Mouse (Mus musculus): ENCODE measurements around the gene Tmem238.

Tmem238 gene

DNA sequence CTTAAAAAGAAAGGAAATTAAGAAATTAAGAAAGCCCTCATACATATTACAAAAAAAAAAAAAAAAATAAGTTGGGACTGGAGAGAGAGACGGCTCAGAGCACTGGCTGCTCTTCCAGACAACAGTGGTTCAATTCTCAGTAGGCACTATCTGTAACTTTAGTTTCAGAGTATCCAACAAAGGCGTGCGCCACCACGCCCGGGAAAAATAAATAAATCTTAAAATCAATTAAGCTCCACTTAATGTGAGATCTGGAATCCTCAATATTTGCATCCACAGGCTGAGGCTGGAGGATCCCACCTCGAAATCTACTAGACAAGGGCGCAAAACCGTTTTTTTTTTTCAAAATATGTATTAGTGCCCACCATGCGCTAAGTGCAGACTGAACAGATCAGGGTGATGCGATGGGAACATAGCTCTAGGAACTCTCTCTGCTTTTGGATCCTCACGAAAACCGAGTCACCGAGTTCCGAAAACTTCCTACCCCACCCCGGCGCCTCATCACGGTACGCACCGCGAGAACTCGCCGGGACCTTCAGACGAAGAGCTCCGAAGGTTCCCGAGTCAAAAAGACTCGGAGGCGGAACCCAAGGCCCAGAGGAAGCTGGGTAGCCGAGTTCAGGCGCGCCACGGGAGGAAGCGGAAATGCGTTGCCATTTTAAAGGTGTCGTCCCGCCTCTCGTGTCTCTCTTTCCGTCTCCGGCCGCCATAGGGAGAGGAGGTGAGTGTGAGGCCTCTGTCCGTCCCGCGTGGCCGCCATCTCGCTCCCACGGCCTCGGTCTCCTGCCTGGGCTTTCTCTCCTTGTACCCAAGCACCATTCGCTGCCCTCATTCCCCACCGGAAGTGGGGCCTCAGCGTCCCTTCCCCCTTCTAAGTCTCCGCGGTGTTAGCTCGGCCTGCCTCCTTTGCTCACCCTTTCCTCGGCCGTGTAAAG, 3.1 kb upstream of the Tmem238 start, which contains the start of gene Rpl28:
Gene Rpl28 (plus strand): TSS at position 597 of the 935 bp plus-strand sequence.
- DNase-seq, result peak; percentile 94

DNA sequence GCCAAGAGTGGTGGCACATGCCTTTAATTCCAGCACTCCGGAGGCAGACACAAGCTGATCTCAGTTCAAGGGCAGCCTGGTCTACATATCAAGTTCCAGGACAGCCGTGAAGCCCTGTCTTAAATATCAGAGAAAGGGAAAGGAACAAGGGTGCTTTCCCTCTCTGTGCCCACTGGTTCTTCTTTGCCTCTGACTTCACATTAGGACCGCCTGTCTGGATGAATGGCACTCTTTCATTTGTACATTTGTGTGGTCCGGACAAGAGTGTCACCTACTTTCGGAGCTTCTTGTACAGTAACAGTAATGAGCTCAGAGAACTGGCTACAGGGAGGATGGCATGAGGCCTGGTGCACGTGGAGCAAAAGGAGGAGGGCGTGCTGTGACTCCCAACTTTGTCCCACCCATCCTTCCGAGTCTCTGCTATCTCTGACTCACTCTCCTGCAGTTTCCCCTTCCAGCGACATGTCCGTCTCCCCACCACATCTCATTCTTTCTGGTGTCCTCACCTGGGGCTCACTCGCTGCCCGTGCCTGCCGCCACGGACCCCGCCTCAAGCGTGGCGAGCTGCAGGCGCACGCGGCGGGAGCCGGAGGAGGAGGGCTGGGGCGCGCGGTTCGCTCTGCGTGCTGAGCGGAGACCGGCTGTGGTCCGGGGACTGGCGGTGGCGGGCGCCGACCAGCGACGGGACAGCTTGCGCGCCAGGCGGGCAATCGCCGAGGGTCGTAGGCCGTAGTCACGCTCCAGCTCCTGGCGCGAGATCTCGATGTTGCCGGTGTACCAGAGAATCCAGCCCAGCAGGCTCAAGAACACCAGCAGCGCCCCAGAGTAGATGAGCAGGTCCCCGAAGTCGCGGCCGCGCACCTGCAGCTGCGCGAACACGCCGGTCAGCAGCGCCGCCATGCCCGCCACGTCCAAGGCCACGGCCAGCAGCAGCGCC, 689 bp downstream of the Tmem238 start:
- DNase-seq, result peak; percentile 64

DNA sequence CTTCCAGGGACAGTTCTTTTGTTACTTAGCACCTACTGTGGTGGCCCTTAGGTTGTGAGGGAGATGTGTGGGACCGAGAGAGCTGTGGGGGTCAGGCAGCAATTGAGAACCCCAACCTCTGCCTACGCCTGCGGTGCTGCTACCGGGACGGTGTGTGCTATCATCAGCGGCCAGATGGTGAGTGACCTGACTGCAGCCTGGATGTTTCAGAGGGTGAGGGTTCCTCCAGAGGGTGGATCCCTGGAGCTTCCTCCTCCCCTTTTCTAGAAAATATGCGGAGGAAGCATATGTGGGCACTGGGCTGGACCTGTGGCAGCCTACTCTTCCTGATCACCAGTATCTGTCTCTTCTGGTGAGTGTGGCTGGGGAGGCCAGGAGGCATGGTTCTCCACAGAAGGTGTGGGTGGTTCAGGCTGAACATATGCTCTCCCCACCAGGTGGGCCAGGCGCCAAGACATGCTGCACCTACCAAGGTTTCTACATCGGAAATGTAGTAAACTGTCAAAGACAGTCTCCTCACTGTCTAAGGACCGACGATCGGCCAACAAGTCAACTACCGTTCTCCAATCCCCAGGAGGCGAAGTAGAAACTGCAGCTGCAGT, 5.7 kb downstream of the Tmem238 start:
- DNase-seq, result peak; percentile 43

DNA sequence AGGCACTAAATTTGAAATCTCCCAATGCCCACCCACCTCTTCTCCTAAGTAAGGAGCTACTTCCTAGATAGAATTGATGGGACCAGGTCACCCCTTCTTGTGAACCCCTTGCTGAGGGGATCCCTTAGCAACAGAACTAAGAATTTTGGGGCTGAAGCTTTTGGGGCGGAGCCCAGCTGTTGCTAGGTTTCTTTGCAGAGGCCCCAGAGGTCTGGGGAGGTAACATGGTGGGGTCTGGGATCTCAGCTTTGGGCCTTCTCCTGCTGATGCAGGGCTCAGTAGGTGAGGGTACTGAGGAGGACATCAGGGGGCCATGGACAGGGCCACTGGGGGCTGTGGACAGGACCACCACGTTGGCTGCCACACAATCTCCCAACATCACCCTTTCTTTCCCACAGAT, 6.7 kb downstream of the Tmem238 start, which contains the start of the genes Il11 and Tmem190:
Gene Il11 (minus strand): TSS at position 101 of the 400 bp plus-strand sequence.
Gene Tmem190 (plus strand): TSS at position 179 of the 400 bp plus-strand sequence.
- DNase-seq, result no peak

DNA sequence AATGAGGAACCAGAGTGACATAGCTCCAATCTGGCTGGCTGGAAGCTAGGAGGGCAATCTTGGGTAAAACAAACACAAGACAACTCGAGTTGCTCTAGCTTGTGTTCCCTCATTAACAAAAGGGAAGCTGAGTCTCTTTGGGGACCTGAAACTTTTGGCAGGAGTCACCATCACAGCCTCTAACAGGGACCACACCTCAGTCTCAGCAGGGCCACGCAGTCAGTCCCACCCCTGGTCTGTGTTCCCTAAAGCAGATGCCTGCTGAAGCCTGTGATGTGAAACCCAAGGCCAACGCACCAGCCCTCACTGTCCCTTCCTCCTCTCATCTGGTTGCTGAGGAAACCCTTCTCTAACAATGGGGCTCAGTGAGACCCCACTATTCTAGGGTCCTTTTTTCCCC, 7.3 kb downstream of the Tmem238 start:
- DNase-seq, result no peak

DNA sequence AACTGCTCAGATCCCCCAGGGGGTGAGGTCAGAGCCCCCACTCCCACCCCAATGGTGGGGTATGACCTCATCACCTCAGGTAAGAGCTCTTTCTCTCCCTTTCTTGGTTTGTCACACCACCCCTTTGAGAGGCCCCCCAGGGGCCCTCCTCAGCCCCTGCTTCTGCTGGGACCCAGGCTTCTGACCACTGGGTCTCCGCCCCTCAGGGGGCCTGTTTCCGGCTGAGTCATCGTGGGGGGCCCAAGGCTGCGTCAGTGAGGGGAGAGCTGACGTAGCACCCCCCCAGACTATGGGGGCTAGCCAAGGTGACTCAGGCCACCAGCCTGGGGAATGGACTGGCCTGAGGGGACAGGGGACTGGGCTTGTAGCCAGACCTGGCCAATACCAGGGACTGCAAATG, 9.5 kb downstream of the Tmem238 start:
- DNase-seq, result no peak

DNA sequence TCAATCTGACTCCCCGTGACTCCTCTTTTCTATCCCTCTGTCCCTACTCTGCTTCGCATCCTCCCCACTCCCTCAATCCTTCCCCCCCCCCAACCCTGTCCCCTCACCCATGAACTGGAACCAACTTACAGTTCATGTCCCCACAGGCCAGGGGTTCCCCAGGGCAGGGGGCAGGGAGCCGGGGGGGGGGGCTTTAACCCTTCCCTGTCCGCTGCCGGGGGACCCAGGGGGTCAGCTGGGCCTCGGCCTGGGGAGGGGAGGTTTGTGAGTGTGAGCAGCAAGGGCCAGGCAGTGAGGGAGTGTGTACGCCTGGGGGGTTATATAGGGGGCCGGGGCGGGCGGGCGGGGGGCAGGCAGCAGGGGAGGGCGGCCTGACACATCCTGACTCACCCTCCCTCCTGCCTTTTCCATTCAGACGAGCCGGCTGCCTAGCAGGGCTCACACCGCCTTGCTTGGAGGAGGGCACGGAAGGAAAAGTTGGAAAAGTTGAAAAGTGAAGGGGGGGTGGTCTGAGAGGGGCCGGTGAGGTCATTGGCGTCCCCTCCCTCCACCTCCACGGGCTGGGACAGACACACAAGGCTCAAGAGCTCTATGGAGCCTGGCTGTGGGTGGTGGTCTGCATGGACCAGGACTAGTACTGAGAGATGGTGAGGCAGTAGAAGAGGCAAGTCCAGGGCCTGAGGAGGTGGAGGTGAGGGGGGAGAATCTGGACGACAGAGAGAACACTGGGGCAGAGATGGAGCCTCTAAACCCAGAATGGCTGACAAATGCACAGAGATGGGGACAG, 11.4 kb downstream of the Tmem238 start:
- DNase-seq, result no peak

DNA sequence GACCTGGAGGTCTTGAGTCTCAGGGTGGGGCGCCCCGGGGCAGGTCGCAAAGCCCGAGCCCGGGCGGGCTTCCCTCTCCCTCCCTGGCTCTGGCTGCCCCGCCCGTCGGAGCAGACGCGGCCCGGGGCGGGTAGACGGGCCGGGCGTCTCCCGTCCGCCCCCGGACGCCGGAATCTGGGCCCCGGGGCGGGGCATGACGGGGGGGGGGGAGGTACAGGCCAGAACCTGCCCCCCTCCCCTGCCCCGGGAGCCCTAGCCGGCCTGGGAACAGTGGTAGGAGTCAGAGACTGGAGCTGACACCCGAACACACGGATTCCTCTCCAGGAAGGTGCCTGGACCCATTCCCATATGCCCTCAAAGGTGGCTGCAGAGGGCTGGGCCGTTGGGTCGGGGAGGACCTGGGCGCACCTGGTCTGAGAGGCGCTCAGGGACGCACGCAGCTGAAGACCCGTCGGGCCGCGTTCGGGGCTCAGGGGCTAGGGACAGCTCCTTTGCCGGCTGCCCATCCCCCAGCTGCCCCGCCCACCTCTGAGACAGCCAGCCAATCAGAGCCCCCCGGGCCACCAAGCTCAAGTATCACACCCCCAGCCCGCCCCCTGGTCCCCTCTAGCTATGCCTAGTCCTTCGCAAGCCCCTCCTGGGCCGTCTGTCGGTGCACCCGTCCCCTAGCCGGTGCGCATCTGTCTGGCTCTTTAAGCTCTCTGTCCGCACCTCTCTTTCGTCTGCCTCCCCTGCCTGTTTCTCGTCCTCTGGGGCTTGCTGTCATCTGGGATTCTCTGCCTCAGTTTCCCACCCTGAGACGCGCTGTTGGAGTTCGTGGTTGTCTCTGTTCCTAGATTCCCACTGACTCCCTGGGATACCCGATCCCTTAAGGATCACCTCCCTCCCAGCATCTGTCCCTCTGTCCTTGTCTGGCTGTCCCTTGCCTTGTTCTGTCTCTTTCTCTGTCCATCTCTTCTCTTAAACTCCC, 12.3 kb downstream of the Tmem238 start:
- peak; percentile 42 for DNase-seq

DNA sequence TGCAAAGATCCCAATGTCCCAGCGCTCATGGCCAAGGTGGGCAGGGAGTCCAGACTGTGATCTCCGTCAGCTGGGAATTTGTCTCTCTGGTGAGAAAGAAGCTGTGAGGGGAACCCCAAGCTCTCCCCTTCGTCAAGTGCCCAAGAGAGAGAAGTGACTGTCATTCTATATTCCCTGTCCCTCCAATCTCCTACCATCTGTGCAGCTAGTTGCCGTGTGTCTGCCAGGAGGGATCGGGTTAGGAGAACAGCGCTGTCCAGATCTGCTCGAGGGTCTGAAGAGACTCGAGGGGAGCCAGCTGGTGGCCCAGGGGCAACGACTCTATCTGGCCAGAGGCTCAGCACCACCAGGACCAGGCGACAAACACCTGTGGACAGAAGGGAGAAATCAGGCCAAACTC, 13.3 kb downstream of the Tmem238 start:
- no peak for DNase-seq

DNA sequence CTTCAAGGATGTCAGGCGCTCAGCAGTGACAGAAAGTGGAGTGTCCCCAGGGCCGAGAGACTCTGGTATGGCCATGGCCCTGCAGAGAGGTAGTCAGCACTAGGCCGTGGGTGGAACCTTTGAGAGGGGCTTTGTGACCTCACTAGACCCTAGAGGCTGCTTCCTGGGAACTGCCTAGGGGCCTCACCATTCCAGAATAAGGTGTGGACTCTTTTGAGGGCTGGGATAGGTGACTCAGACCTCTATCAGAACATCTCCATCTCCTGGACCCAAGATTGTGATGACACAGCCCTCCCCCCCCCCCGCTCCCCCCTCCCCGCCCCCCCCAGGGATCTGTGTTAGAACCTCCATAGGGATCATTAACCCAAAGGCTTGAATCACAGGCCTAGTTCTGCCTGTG, 18.3 kb downstream of the Tmem238 start, which contains the start of gene Fam71e2:
Gene Fam71e2 (minus strand): TSS at position 101 of the 400 bp plus-strand sequence.
- no peak for DNase-seq

DNA sequence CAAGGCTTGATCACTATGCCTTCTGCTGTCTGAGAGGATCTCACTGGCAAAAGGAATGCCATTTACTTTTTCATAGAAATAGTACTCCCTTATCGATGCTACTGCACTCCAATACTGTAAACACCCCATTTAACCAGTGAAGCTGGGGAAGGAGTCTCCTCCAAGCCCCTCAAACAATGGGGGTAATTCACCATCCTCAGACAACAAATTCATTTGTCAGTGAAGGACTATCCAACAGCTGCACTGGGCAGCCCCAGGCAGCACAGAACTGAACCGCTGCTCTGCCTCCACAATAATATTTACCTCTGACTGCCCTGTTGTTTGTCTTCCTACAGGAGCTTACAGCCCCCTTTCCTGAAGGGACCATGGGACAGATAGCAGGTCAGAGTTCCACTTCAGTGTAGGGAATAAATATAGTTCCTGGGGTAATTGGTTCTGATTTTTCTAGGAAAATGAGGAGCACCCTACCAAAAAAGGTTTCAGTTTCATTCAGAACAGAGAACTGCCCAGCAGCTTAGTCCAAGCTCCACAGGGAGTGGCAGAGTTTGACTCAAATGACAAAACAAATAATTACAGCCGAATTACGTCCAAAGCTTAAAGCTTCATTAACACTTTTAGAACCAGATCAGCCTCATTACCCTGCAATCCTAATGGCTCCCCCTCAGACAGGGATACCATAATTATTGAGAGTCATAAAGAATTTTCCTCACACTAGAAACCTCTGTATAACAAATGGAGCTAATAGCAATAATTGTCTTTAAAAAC, 24.3 kb downstream of the Tmem238 start:
- DNase-seq, result no peak

DNA sequence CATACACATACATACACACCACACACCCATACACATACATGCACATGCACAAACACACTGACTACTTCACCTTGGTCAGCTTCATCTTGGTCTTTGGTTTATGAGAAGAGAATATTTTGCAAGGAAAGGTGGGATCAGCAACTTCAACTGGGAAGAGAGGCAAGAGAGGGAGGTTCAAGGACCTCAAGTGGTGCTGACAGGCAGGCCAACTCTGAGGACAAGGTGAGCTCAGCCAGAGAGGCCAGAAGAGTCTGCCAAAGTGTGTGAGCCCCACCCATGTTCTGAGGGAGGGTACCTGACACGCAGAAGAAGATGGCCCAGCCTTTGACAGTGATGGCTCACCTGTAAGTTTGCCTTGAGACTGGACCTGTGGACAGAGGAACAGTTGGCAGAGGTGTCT, 29.8 kb downstream of the Tmem238 start:
- no peak for DNase-seq

DNA sequence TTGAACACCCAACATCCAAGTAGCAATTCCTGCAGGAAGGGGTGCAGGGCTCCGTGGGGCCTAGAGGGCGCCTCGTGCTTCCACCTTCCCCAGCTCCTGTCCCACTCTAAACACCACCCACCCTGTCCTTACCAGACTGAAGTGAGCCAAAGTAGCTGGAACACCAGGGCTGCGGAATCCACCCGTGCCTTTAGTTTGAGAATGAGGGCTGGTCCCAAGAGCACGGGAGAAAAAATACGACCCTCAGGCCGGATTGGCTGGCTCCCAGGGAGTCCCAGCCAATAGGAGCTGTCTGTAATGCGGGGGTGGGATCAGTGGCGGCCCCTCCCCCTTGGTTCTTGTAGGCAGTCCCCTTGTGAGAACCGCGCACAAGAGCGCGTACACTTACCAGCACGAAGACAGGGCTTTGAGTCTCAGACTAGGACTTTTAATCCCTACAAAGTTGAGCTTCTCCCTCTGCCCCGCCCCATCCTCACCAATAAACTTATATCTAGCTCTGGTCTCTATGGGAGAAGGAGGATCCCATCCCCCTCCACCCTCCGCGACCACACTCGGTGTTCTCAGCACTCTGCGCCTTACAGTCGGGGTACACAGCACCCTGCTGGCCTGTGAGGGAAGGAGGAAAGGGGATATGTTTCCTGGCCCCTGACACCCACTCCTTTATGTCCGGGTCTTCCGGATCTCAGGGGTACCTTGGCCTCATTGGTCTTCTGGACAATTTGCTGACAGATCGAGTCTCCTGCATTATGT, 36.5 kb downstream of the Tmem238 start, which contains the start of gene Cox6b2:
Gene Cox6b2 (minus strand): TSS at position 274 of the 750 bp plus-strand sequence.
- DNase-seq, result peak; percentile 72

DNA sequence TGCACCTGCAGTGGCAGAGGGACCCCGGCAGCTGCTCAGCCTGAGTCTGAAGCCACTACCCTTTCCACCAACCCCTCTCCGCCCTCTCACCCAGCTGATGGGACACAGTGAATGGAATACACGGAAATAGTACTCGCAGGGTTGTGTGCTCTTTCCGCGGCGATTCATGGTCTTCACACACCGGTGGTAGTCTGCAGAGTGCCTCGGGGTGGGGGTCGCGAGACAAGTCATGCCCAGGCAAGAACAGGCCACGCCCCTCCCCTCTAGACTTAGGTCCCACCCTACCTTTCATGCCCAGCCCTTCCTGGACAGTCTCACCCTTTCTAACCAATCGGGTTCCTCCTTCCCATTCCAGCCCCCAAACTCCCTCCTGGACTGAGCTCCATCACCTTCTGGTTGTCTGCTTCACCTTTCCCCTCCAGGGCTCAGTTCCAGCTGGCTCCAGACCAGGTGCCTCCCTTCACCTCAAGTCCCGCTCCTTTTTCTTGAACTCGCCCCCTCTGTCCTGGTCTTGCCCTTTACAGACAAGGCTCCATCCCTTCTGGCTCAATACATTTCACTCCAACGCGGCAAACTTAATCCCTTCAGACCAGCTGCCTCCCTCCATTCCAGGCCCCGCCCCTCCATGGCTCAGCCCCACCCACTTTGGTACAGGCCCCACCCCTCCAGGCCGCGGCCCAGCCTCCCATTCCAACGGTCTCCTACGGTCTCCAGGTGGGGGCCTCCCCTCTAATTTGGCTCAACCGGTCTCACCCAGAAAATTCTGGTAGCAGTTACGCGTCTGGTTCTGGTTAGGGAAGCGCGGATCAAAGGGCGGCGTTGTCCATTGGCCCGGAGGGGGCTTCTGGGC, 37.3 kb downstream of the Tmem238 start:
- no peak for DNase-seq

DNA sequence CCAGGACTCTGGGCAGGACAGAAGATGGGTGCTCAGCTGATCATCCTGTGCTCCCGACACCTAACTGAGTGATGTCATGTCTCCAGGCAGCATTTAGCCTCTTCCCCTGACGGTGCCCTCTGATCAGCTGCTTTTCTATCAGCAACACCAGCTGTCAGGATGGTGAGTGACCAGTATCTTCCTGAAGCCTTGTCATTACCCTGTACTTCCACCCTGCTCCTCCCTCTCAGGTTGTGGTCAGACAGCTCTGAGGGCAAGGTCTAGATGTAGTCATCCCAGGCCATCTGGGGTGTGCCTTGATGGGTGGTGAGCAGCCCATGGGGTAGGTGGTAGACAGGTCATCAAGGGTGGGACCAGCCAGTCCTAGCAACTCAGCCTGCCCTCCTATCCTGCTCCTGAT, 40.3 kb downstream of the Tmem238 start:
- no peak for DNase-seq

DNA sequence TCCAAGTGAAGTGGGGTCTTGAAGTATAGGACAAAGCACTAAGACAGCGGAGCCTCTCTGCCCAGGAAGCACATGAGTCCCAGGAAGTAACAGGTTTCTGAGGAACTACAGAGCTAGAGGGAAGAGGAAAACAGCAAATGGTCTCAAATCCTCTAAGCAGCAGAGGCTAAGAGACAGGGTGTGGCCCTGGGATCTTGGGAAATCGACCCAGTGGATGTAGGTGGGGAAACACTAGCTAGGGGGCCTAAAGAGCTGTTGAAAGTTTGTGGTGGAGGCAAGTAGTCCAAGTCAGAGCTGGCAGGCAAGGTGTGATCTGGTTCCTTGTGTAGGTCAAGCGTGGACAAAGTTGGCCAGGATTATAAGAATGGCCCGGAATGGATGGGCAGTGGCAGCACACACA, 41.1 kb downstream of the Tmem238 start:
- no peak for DNase-seq

DNA sequence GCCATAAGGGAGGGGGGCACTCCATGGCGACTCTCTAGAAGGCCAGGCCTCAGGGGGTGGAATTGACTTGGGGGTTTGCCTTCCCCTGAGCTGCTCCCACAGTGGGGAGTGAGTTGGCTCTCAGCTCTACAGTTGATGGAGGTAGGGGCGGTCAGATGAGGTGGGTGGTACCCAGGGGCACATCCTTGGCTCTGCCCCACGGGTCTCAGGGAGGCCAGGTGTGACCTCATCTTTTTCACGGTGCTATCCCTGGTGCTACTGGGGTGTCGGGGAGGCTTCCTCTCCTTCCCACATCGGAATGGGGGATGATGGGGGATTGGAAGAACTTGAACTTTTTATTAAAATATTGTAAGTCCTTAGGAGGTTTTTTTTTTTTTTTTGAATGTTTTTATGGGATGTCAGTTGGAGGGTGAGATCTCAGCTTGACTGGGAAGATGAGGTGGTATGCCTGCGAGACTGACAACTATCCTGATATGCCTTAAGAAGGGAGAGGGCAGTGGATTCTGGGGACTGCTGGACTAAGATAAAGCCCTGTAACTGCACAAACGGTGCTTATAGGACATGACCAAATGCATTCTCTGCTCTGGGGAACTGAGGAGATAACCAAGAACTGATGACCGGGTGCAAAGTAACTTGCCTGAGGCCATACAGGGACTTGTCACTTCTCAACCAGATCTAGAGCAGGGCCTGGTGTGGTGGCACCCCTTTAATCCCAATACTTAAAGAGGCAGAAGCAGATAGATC, 42.1 kb downstream of the Tmem238 start:
- DNase-seq, result no peak

Data from right cerebral cortex, postnatal 14 days (tissue).